Mouse (Mus musculus): Measurements from ENCODE around the gene Hfe2. TPM values are rescaled to one million over a fixed set of nuclear protein-coding genes. Genes with fewer than 3 reads are reported as not detected.
"Not testable (repeated sequence)": the region's sequence is repeated elsewhere in the genome, so short reads cannot be mapped to it uniquely, and the experiment has no call there.

Hfe2 gene
- total and polyA plus RNA-seq, 2 experiments from 2014 or later, result 0.78 to 2.1 TPM

GRCm38 (mm10) chr3:96487596-96488289, 37.2 kb upstream of the Hfe2 start:
- peak overlapping the region; percentile 31; the same call in 1 of the 2 replicates for H3K9ac ChIP-seq (replicated peaks; ENCODE audit: low read length)
- peak overlapping the region; percentile 62 for H3K4me2 ChIP-seq (ENCODE audit: low read depth, low read length)
- H3K27ac ChIP-seq, result peak overlapping the region; percentile 84
- WGBS, result 4% methylated on average over 25 of the region's 26 CpGs
- no peaks in the 10 kb centered on the region for H3K4me1 ChIP-seq (ENCODE audit: insufficient read depth, low read length)
- H3K9me3 ChIP-seq (ENCODE audit: low read length), result no peaks in the 10 kb centered on the region
- peak overlapping the region; percentile 31 for H3K4me3 ChIP-seq (ENCODE audit: low read length)
- ATAC-seq (no peak; the same call in 1 of the 2 replicates), DNase-seq (ENCODE audit: low spot score) (peak; percentile 62)
- no peaks in the 10 kb centered on the region for H3K27me3 ChIP-seq (ENCODE audit: insufficient read depth, low read length)
- no peaks in the 10 kb centered on the region for H3K36me3 ChIP-seq (ENCODE audit: insufficient read depth, low read length)
- TF ChIP-seq CTCF (IDR thresholded peaks at IDR 0.05; ENCODE audit: low read depth), result peak; percentile 48

GRCm38 (mm10) chr3:96488290-96488906, 36.6 kb upstream of the Hfe2 start:
- H3K27me3 ChIP-seq (ENCODE audit: insufficient read depth, low read length); H3K9me3 ChIP-seq (ENCODE audit: low read length); DNase-seq (ENCODE audit: low spot score); H3K4me1 ChIP-seq (ENCODE audit: insufficient read depth, low read length); H3K36me3 ChIP-seq (ENCODE audit: insufficient read depth, low read length): not testable (repeated sequence)
- H3K4me2 ChIP-seq (ENCODE audit: low read depth, low read length), result peak overlapping the region; percentile 62
- WGBS, result no CpG with 5 or more reads among the region's 55 CpGs
- peak overlapping the region; percentile 84 for H3K27ac ChIP-seq
- ATAC-seq, result peak; percentile 83
- H3K9ac ChIP-seq (replicated peaks; ENCODE audit: low read length), result peak overlapping the region; percentile 31; the same call in 1 of the 2 replicates
- H3K4me3 ChIP-seq (ENCODE audit: low read length), result peak overlapping the region; percentile 31

DNA sequence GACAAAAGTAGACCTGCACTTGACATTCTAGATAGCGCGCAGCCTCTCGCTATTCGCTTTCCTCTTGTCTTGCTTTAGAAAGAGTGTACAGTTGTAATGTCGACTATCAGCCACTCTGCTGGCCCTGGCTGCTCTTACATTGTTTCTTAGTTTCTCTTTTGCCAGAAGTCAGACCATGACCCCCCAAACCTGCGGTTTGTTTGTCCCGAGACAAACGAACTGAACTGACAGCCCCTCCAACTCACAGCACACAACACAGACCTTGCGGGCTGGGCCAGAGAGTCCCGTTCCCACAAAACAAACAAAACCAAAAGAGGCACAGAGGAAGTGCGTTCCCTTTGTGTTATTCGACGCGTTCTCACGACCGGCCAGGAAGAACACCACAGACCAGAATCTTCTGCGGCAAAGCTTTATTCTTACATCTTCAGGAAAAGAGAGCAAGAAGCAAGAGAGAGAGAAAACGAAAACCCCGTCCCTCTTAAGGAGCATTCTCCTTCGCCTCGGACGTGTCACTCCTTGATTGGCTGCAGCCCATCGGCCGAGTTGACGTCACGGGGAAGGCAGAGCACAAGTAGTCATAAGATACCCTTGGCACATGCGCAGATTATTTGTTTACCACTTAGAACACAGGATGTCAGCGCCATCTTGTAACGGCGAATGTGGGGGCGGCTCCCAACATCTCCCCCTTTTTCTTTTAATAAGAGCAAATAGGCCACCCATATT, 35.9 kb upstream of the Hfe2 start:
- H3K4me2 ChIP-seq (ENCODE audit: low read depth, low read length); DNase-seq (ENCODE audit: low spot score); H3K9me3 ChIP-seq (ENCODE audit: low read length); H3K4me1 ChIP-seq (ENCODE audit: insufficient read depth, low read length); H3K36me3 ChIP-seq (ENCODE audit: insufficient read depth, low read length); H3K9ac ChIP-seq (replicated peaks; ENCODE audit: low read length); H3K4me3 ChIP-seq (ENCODE audit: low read length); H3K27me3 ChIP-seq (ENCODE audit: insufficient read depth, low read length): not testable (repeated sequence)
- peak; percentile 74 for ATAC-seq
- 0% methylated on average over 9 of the region's 31 CpGs for WGBS
- H3K27ac ChIP-seq, result peak overlapping the region; percentile 83

- not testable (repeated sequence) for H3K36me3 ChIP-seq (ENCODE audit: insufficient read depth, low read length); H3K9ac ChIP-seq (replicated peaks; ENCODE audit: low read length); H3K9me3 ChIP-seq (ENCODE audit: low read length); H3K4me3 ChIP-seq (ENCODE audit: low read length); H3K4me1 ChIP-seq (ENCODE audit: insufficient read depth, low read length); DNase-seq (ENCODE audit: low spot score); H3K27me3 ChIP-seq (ENCODE audit: insufficient read depth, low read length); ATAC-seq; H3K4me2 ChIP-seq (ENCODE audit: low read depth, low read length)
- H3K27ac ChIP-seq, result peak overlapping the region; percentile 83
- 55% methylated on average over 6 of the region's 8 CpGs for WGBS
These were observed 35.3 kb upstream of the Hfe2 start for GRCm38 (mm10) chr3:96489636-96490035.

- not testable (repeated sequence) for H3K4me1 ChIP-seq (ENCODE audit: insufficient read depth, low read length); DNase-seq (ENCODE audit: low spot score); H3K27me3 ChIP-seq (ENCODE audit: insufficient read depth, low read length); H3K36me3 ChIP-seq (ENCODE audit: insufficient read depth, low read length); H3K27ac ChIP-seq; H3K4me3 ChIP-seq (ENCODE audit: low read length); ATAC-seq; H3K4me2 ChIP-seq (ENCODE audit: low read depth, low read length); H3K9ac ChIP-seq (replicated peaks; ENCODE audit: low read length); H3K9me3 ChIP-seq (ENCODE audit: low read length)
- WGBS, result 87% methylated on average over 5 of the region's 11 CpGs
These were observed 30.5 kb upstream of the Hfe2 start for GRCm38 (mm10) chr3:96494456-96494855.

- Histone ChIP-seq H3K4me1 (ENCODE audit: insufficient read depth, low read length) (no peaks in the 10 kb centered on the region), H3K9me3 (ENCODE audit: low read length) (no peaks in the 10 kb centered on the region), H3K27me3 (ENCODE audit: insufficient read depth, low read length) (no peaks in the 10 kb centered on the region), H3K36me3 (ENCODE audit: insufficient read depth, low read length) (no peaks in the 10 kb centered on the region), H3K4me2 (ENCODE audit: low read depth, low read length) (no peak overlapping the region), H3K4me3 (ENCODE audit: low read length) (no peak overlapping the region), H3K27ac (no peak overlapping the region), H3K9ac (replicated peaks; ENCODE audit: low read length) (no peak overlapping the region)
- no peak for DNase-seq (ENCODE audit: low spot score)
- no peak for ATAC-seq
- no peak for TF ChIP-seq CTCF (IDR thresholded peaks at IDR 0.05; ENCODE audit: low read depth)
- 94% methylated on average over 3 of the region's 3 CpGs for WGBS
These were observed 30.1 kb upstream of the Hfe2 start for GRCm38 (mm10) chr3:96494912-96495311.

Measured in hindbrain, postnatal 0 days (tissue).